Mouse (Mus musculus) embryonic stem cell, embryonic (primary cell): ENCODE data around the gene Polr1c.

ENCODE experiments used
- CTCF ChIA-PET, 4 experiments: fragments of 300-600 bp in 2 of 4; fragments of 350-600 bp in 2 of 4; sonication (Branson Sonifier 250); formaldehyde crosslinking; loops; one replicate each; lab custom pipeline; 2022; ENCODE audit warnings: inconsistent platforms in 2 of 4; lab: Charles Lee
- POLR2A ChIA-PET, 4 experiments: fragments of 300-600 bp in 2 of 4; fragments of 350-600 bp in 2 of 4; sonication (Branson Sonifier 250); formaldehyde crosslinking; loops; one replicate each; lab custom pipeline; 2022; ENCODE audit warnings: antibody characterized with exemption in 4 of 4, inconsistent platforms in 1 of 4; lab: Charles Lee

Polr1c gene

DNA sequence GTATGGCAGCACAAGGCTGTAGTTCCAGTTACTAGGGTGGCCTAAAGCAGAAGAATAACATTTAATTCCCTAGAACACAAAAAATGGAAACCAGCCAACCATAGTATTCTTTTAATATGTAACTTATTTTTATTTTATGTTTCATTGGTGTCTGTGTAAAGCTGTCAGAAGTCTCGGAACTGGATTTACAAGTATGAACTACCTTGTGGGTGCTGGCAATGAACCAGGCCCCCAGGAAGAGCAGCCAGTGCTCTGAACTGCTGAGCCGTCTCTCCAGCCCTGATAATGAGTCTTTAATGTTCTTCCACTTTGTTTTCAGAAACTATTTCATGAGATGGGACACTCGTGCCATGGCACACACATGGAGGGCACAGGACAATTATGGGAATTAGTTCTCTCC is 37.3 kb downstream of the Polr1c start:
- ChIA-PET POLR2A (interaction anchor here in 3 of 4 experiments (0.6 to 3.4 kb wide), 5 partner anchors 7 to 773 kb away, joined by 3 to 14 read pairs (median 3); partner anchors contain the start of genes Polh (in 2 of the 3) and Xpo5 (in 2 of the 3)), CTCF (interaction anchor here in 1 of 4 experiments (0.6 kb wide), 1 partner anchor 29 kb away, joined by 3 read pairs; no protein-coding TSS in a partner anchor)

GRCm38 (mm10) chr17:46206676-46207075 is 41.2 kb downstream of the Polr1c start:
- POLR2A ChIA-PET, result interaction anchor here in 1 of 4 experiments (0.7 kb wide), 1 partner anchor 32 kb away, joined by 6 read pairs; no protein-coding TSS in a partner anchor
- CTCF ChIA-PET, result interaction anchor here in 1 of 4 experiments (1.2 kb wide), 1 partner anchor 74 kb away, joined by 3 read pairs; no protein-coding TSS in a partner anchor

DNA sequence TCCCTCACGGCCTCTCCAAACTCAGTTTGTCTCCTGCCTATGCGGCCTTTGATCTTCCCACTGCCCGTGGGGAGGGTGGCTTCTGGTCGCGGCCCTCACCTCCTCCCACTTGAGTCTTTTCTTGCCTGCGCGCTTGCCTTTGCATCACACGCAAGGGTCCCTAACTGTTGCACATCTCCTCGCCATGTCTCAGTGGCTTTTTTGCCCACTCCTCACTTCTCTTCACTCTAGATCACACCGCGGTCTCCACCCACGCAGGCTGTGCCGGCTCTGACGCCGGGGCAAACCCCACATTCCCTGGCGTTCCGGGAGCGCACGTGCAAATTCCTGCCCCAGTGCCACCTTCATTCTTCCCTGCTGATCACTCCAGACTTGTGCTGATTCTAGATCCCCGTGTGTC is 44.8 kb downstream of the Polr1c start:
- POLR2A ChIA-PET, result interaction anchor here (0.5 to 4.0 kb wide), 45 partner anchors 8 to 477 kb away, joined by 3 to 35 read pairs (median 5); partner anchors contain the start of genes Polr1c (in 3 of the 4), Yipf3 (in 3 of the 4), Abcc10 (in 1 of the 4) and Cul9 (in 1 of the 4)
- CTCF ChIA-PET, result interaction anchor here in 3 of 4 experiments (0.6 to 1.8 kb wide), 9 partner anchors 21 to 468 kb away, joined by 3 to 5 read pairs (median 4); partner anchors contain the start of genes Abcc10 (in 1 of the 3) and Gtpbp2 (in 1 of the 3)

DNA sequence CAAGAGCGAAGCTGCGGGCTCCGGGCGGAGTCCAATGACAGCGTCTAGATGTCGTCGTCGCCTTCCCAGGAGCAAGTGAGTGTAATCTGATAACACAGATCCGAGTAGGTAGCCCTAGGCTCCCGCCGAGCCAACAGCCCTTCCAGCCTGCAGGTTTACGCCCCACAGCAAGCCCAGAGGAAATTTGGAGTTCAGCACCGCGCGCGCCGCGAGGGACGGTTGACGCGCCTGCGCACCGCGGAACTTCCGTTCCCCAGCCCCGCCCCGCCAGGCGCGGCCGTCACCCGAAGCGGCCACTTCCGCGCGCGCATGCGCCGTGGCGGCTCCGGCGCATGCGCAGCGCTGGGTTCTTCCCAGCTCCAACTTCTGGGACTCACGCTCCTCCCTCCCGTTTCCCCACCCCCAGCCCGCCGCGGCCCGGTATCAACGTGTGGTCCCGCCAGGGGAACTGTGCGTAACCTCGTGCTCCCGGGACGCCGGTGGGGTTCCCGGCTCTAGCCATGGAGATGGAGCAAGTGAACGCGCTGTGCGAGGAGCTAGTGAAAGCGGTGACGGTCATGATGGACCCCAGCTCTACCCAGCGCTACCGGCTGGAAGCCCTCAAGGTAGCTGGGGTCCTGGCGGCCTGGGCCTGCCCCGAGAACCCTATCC is 45.3 kb downstream of the Polr1c start, which contains the start of the genes Polh and Xpo5:
Polh (minus strand) TSS at position 225 of the 651 bp plus-strand sequence.
Xpo5 (plus strand) TSS at position 362 of the 651 bp plus-strand sequence.
- POLR2A ChIA-PET, result interaction anchor here (0.5 to 4.0 kb wide), 59 partner anchors 8 to 913 kb away, joined by 3 to 35 read pairs (median 5); partner anchors contain the start of genes Polr1c (in 3 of the 4), Yipf3 (in 3 of the 4), Gtpbp2 (in 2 of the 4) and Abcc10 (in 1 of the 4)
- CTCF ChIA-PET, result interaction anchor here in 3 of 4 experiments (0.6 to 1.8 kb wide), 9 partner anchors 20 to 467 kb away, joined by 3 to 18 read pairs (median 4); partner anchors contain the start of genes Abcc10 (in 1 of the 3) and Gtpbp2 (in 1 of the 3)

DNA sequence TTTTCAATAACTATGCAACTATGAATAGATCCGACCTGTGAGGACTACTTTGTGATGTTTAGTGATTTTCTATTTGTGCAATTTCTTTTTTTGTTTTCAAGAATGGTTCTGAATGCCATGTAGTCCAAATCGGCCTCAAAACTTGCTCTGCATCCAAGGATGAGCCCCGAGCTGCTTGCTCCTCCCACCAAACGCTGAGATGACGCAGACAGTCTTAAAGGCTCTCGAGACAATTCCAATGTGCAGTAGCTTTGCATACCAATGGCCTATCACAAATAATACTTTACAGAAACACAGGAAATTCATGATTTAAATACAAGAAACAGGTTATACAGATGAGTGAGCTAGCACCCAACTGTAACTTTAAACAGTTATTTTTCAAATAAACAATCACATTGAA is 46.7 kb downstream of the Polr1c start:
- CTCF ChIA-PET, result interaction anchor here in 3 of 4 experiments (0.6 to 0.7 kb wide), 3 partner anchors 26 to 65 kb away, joined by 3 to 4 read pairs (median 3); no protein-coding TSS in a partner anchor

More for the DNA sequence above, 46.7 kb downstream of the Polr1c start:
- POLR2A ChIA-PET, result interaction anchor here in 3 of 4 experiments (0.6 to 4.0 kb wide), 15 partner anchors 9 to 74 kb away, joined by 3 to 26 read pairs (median 5); partner anchors contain the start of genes Polr1c (in 2 of the 3), Yipf3 (in 2 of the 3), Gtpbp2 (in 1 of the 3) and Mad2l1bp (in 1 of the 3)
